Mouse (Mus musculus) liver, embryonic 14.5 days (tissue): Measurements from ENCODE around the gene Aldh6a1. TPM values are rescaled to one million over a fixed set of nuclear protein-coding genes. Genes with fewer than 3 reads are reported as not detected.

ENCODE experiments used
- ATAC-seq: fragments of 200-750 bp; cut with Nextera tagmentation; 2 replicates; pipeline ENCODE4 v1.8.0; 2017; ENCODE audit warnings: moderate number of reproducible peaks, mild to moderate bottlenecking, moderate library complexity; ENCODE audit not compliant: insufficient read depth
- DNase-seq, 3 experiments: peaks; one replicate each; pipeline ENCODE4 v3.0.0-alpha.2; 2012 to 2013; ENCODE audit warnings: low read depth in 3 of 3, low spot score in 3 of 3
- H3K27ac ChIP-seq: fragments of 300-500 bp; sonication (generic); 2 replicates; pipeline ENCODE4 v1.5.1; 2014; ENCODE audit warnings: moderate library complexity, mild to moderate bottlenecking, control low read depth, inconsistent platforms
- H3K27me3 ChIP-seq: fragments of 300-500 bp; sonication (generic); 2 replicates; pipeline ENCODE4 v1.6.1; 2014; ENCODE audit warnings: mild to moderate bottlenecking, low read length, moderate library complexity; ENCODE audit not compliant: control insufficient read depth, insufficient read depth
- H3K36me3 ChIP-seq: fragments of 300-500 bp; sonication (generic); replicated peaks from 2 replicates; pipeline ENCODE4 v1.6.1; 2014; ENCODE audit warnings: low read depth; ENCODE audit not compliant: control insufficient read depth, insufficient read depth
- H3K4me1 ChIP-seq, 2 experiments: fragments of 200-500 bp in 1 of 2; fragments of 300-500 bp in 1 of 2; sonication (generic) in 1 of 2; replicated peaks; 2 replicates each; pipeline ENCODE4 v1.6.1; 2012 to 2014; ENCODE audit warnings: antibody characterized with exemption in 1 of 2, inconsistent platforms in 1 of 2, low read length in 1 of 2; ENCODE audit not compliant: control insufficient read depth in 2 of 2, insufficient read depth in 2 of 2
- H3K4me2 ChIP-seq: fragments of 300-500 bp; sonication (generic); 2 replicates; pipeline ENCODE4 v1.6.1; 2014; ENCODE audit warnings: low read depth, mild to moderate bottlenecking, control low read depth, moderate library complexity
- H3K4me3 ChIP-seq, 2 experiments: fragments of 200-500 bp in 1 of 2; fragments of 300-500 bp in 1 of 2; sonication (generic) in 1 of 2; 2 replicates each; pipeline ENCODE4 v1.5.1; 2012 to 2014; ENCODE audit warnings: low read depth in 2 of 2, low read length in 2 of 2, mild to moderate bottlenecking in 2 of 2, control low read depth in 1 of 2, inconsistent platforms in 1 of 2, moderate library complexity in 1 of 2; ENCODE audit not compliant: insufficient read depth in 1 of 2
- H3K9ac ChIP-seq: fragments of 300-500 bp; sonication (generic); replicated peaks from 2 replicates; pipeline ENCODE4 v1.6.1; 2014; ENCODE audit warnings: mild to moderate bottlenecking, control low read depth, moderate library complexity
- H3K9me3 ChIP-seq: fragments of 300-500 bp; sonication (generic); 2 replicates; pipeline ENCODE4 v1.6.1; 2016; ENCODE audit warnings: low read length, mixed read lengths; ENCODE audit not compliant: control insufficient read depth
- CTCF ChIP-seq: IDR thresholded peaks from 2 replicates; pipeline ENCODE4 v1.5.1; 2016; ENCODE audit warnings: antibody characterized with exemption, low read depth, control low read depth
- EP300 ChIP-seq: IDR thresholded peaks from 2 replicates; pipeline ENCODE4 v1.6.1; 2016; ENCODE audit warnings: antibody characterized with exemption, low read depth
- WGBS: fragments of 180-500 bp; shearing (Covaris S2); extraction: QIAGEN DNeasy Blood & Tissue Kit; methylation state at CpG from one replicate; pipeline ENCODE4 v1.1.7; 2014; ENCODE audit not compliant: insufficient replicate concordance; 5-methylcytosine and 5-hydroxymethylcytosine counted together
- polyA plus RNA-seq, 2 experiments: library from polyadenylated mRNA; depleted of rRNA in 1 of 2; stranded (reverse) in 1 of 2; unstranded in 1 of 2; fragments of >200 nt; fragmentation: Nextera tagmentation in 1 of 2; extraction: Ambion mirVana in 1 of 2; gene quantifications; 2 replicates each; pipeline versions ENCODE4 v1.2.1 to v1.2.3; 2012 to 2014

Gene Aldh6a1
- polyA plus RNA-seq, 2 experiments: 10.4 to 24.9 TPM

- peaks cover 13 to 14% of the 10 kb centered on the region in 2 experiments for H3K4me1 ChIP-seq
- no peak for DNase-seq
- H3K9ac ChIP-seq: no peak overlapping the region
- TF ChIP-seq EP300 (no peak), CTCF (no peak)
- no peaks in the 10 kb centered on the region for H3K27me3 ChIP-seq
- ATAC-seq: no peak
- WGBS: 69% methylated on average over 6 of the region's 6 CpGs
- H3K4me3 ChIP-seq: no peak overlapping the region
- no peak overlapping the region for H3K27ac ChIP-seq
- no peaks in the 10 kb centered on the region for H3K36me3 ChIP-seq
- no peak overlapping the region for H3K4me2 ChIP-seq
- no peaks in the 10 kb centered on the region for H3K9me3 ChIP-seq
Measured at GRCm38 (mm10) chr12:84448181-84448580, 2.6 kb downstream of the Aldh6a1 start.

- Histone ChIP-seq H3K36me3 (no peaks in the 10 kb centered on the region), H3K4me1 (peaks cover 5 to 6% of the 10 kb centered on the region in 2 experiments; a peak in 3 of 4 replicates), H3K9ac (no peak overlapping the region), H3K4me2 (no peak overlapping the region), H3K4me3 (no peak overlapping the region), H3K27ac (no peak overlapping the region), H3K9me3 (no peaks in the 10 kb centered on the region), H3K27me3 (no peaks in the 10 kb centered on the region)
- DNase-seq (no peak), ATAC-seq (no peak)
- TF ChIP-seq EP300 (no peak), CTCF (no peak)
- 69% methylated on average over 1 of the region's 1 CpGs for WGBS
Measured at GRCm38 (mm10) chr12:84447386-84447785, 3.4 kb downstream of the Aldh6a1 start.

GRCm38 (mm10) chr12:84442526-84442925 lies 8.3 kb downstream of the Aldh6a1 start:
- no peak overlapping the region for H3K27ac ChIP-seq
- no peak overlapping the region for H3K9ac ChIP-seq
- 55% methylated on average over 4 of the region's 4 CpGs for WGBS
- no peaks in the 10 kb centered on the region for H3K4me1 ChIP-seq
- no peak for ATAC-seq
- H3K9me3 ChIP-seq: no peaks in the 10 kb centered on the region
- TF ChIP-seq EP300: no peak
- no peak for TF ChIP-seq CTCF
- H3K4me2 ChIP-seq: no peak overlapping the region
- H3K36me3 ChIP-seq: no peaks in the 10 kb centered on the region
- DNase-seq: no peak
- H3K4me3 ChIP-seq: no peak overlapping the region
- no peaks in the 10 kb centered on the region for H3K27me3 ChIP-seq

GRCm38 (mm10) chr12:84438697-84439096 lies 12.1 kb downstream of the Aldh6a1 start:
- H3K27ac ChIP-seq: no peak overlapping the region
- H3K4me3 ChIP-seq: no peak overlapping the region
- no peak for TF ChIP-seq CTCF
- no peak for TF ChIP-seq EP300
- no peak overlapping the region for H3K9ac ChIP-seq
- no peaks in the 10 kb centered on the region for H3K36me3 ChIP-seq
- no peak overlapping the region for H3K4me2 ChIP-seq
- no peak for ATAC-seq
- no peaks in the 10 kb centered on the region for H3K27me3 ChIP-seq
- H3K4me1 ChIP-seq: no peaks in the 10 kb centered on the region
- 27% methylated on average over 2 of the region's 2 CpGs for WGBS
- H3K9me3 ChIP-seq: no peaks in the 10 kb centered on the region
- no peak for DNase-seq

GRCm38 (mm10) chr12:84429825-84430224 lies 21.0 kb downstream of the Aldh6a1 start:
- ATAC-seq (no peak), DNase-seq (no peak)
- no peak overlapping the region for H3K4me2 ChIP-seq
- WGBS: 79% methylated on average over 2 of the region's 2 CpGs
- no peaks in the 10 kb centered on the region for H3K27me3 ChIP-seq
- H3K9me3 ChIP-seq: no peaks in the 10 kb centered on the region
- H3K36me3 ChIP-seq: no peaks in the 10 kb centered on the region; the same call in 1 of the 2 replicates
- H3K4me1 ChIP-seq: no peaks in the 10 kb centered on the region
- no peak overlapping the region for H3K4me3 ChIP-seq
- no peak overlapping the region for H3K27ac ChIP-seq
- no peak overlapping the region for H3K9ac ChIP-seq
- TF ChIP-seq CTCF (no peak), EP300 (no peak)
